Mouse (Mus musculus): ENCODE results near the gene Rerg.

- no peak for TF ChIP-seq CTCF (IDR thresholded peaks at IDR 0.05; ENCODE audit: extremely low read depth, insufficient read depth, low read length)
- no peak for TF ChIP-seq POLR2A (IDR thresholded peaks at IDR 0.05; ENCODE audit: extremely low read depth, insufficient read depth, low read length)
Observed at GRCm38 (mm10) chr6:137109811-137110777, 60.2 kb downstream of the Rerg start.

Measured in cortical plate, adult 2 months (tissue).